ENCODE assay signal across 10 mouse cellular contexts in the genomic region with DNA sequence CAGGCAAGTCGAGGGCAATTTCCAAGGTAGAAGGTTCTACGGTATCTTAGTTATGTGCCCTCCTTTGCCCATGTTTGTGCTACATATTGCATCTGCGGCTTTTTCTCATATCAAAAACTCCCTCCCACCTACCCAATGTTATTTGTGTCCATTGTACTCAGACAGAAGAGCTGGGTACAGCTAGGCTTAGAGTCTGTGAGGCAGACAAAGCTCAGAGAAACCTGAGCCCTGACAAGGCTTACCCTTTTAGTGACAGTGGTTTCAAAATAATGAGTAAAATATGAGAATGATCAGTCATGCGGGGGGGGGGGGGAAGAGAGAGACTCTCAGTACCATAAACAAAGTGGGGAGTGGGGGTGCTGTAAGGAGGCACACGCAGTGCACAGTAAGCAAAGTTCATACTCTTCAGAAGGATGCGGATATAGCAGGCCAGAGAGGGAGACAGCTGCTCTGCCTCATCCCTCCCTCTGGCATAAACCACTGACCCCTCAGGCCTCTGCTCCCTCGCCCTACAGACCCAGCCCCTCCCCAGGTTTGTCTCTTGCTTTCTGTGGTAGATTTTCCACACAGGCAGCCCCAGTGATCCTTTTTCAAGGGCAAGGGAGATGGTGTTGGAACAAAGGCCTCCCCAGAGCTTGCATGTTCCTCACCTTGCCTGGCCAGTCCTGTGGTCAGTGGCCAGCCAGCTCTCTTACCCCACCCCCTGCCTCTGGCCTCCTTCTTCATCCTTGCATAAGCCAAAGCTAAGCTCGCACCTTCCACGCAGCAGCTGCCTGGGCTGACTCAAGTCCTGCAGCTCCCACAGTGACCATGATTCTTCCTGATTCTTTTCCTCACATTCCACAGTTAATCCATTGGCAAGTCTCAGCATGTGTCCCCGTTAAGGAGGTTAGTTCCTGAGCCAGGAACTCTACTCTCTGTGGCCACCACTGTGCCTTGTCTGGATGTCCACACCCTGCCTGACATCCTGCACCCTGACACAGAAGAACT. TPM values are rescaled to one million over a fixed set of nuclear protein-coding genes. Genes with fewer than 3 reads are reported as not detected.
DNase-seq lines count a peak whose midpoint lies in the region; ATAC-seq lines count a peak whose summit lies in the region.
"Had no signal": no experiment of that assay in that cellular context is flagged by ENCODE, and none has a peak within 500 bp of the region (broad histone marks: within the 10 kb centered on the region; RNA-seq: fewer than 3 reads in every experiment).

No protein-coding gene starts in this region.

- H3K9ac ChIP-seq in heart, embryonic 16.5 days (ENCODE audit: low read length), result no peak overlapping the region
- H3K9ac ChIP-seq in stomach, embryonic 16.5 days (ENCODE audit: low read length), result peak overlapping the region; percentile 20; the same call in 1 of the 2 replicates
- H3K9ac ChIP-seq: liver, embryonic 12.5 days had no signal

- peaks cover 4% of the 10 kb centered on the region; the same call in 1 of the 2 replicates for H3K4me1 ChIP-seq in heart, embryonic 16.5 days (ENCODE audit: control insufficient read depth, insufficient read depth, low read length)
- peaks cover 16% of the 10 kb centered on the region for H3K4me1 ChIP-seq in stomach, embryonic 16.5 days (ENCODE audit: control insufficient read depth, insufficient read depth, low read length)

- no peaks in the 10 kb centered on the region for H3K9me3 ChIP-seq in heart, embryonic 16.5 days (replicated peaks; ENCODE audit: control insufficient read depth, low read length)
- no peaks in the 10 kb centered on the region for H3K9me3 ChIP-seq in stomach, embryonic 16.5 days (replicated peaks; ENCODE audit: control insufficient read depth, low read length)
- H3K9me3 ChIP-seq: liver, embryonic 12.5 days had no signal

- peak; percentile 96 for ATAC-seq in frontal cortex, adult (ENCODE audit: low TSS enrichment)
- ATAC-seq in heart, embryonic 16.5 days (replicated peaks; ENCODE audit: extremely low read depth, insufficient read depth, low FRiP score), result peak; percentile 72
- peak; percentile 72 for ATAC-seq in stomach, embryonic 16.5 days (ENCODE audit: insufficient read depth, low FRiP score)
- ATAC-seq in cerebellum, adult (ENCODE audit: insufficient number of reproducible peaks, low FRiP score, low TSS enrichment), result no peak
- ATAC-seq: liver, embryonic 12.5 days had no signal

- DNase-seq in frontal cortex, postnatal 10 days (ENCODE audit: low spot score in 2 of 2), result no peak
- DNase-seq in right cerebral cortex, adult 18-20 months, result peak; percentile 69
- no peak for DNase-seq in right cerebral cortex, postnatal 10 days (ENCODE audit: low spot score in 2 of 2)
- no peak for DNase-seq in adrenal gland, adult 8-10 months

- H3K4me2 ChIP-seq in heart, embryonic 16.5 days (ENCODE audit: low read depth, low read length), result no peak overlapping the region
- H3K4me2 ChIP-seq in stomach, embryonic 16.5 days (ENCODE audit: low read depth, low read length), result no peak overlapping the region
- H3K4me2 ChIP-seq: liver, embryonic 12.5 days had no signal

- no peaks in the 10 kb centered on the region for H3K27me3 ChIP-seq in heart, embryonic 16.5 days (ENCODE audit: control insufficient read depth, insufficient read depth, low read length)
- no peaks in the 10 kb centered on the region for H3K27me3 ChIP-seq in stomach, embryonic 16.5 days (ENCODE audit: control insufficient read depth, insufficient read depth, low read length)
- H3K27me3 ChIP-seq: liver, embryonic 12.5 days had no signal

- H3K27ac ChIP-seq in heart, embryonic 16.5 days (ENCODE audit: low read length), result no peak overlapping the region
- peak overlapping the region; percentile 72 for H3K27ac ChIP-seq in stomach, embryonic 16.5 days (ENCODE audit: low read length)
- H3K27ac ChIP-seq: liver, embryonic 12.5 days had no signal

- 56% methylated on average over 9 of the region's 10 CpGs for WGBS in heart, embryonic 16.5 days
- WGBS in stomach, embryonic 16.5 days, result 47% methylated on average over 10 of the region's 10 CpGs

- H3K4me3 ChIP-seq in heart, embryonic 16.5 days (ENCODE audit: low read length), result no peak overlapping the region
- no peak overlapping the region for H3K4me3 ChIP-seq in stomach, embryonic 16.5 days (replicated peaks; ENCODE audit: low read length)
- H3K4me3 ChIP-seq: liver, embryonic 12.5 days had no signal

- no peaks in the 10 kb centered on the region for H3K36me3 ChIP-seq in heart, embryonic 16.5 days (ENCODE audit: control insufficient read depth, insufficient read depth)
- no peaks in the 10 kb centered on the region for H3K36me3 ChIP-seq in stomach, embryonic 16.5 days (ENCODE audit: control insufficient read depth, insufficient read depth, low read length)
- H3K36me3 ChIP-seq: liver, embryonic 12.5 days had no signal

RNA-seq across cellular contexts. Expression of a gene that starts 35.4 kb away (rescaled TPM):
- polyA plus RNA-seq in heart, embryonic 16.5 days (2015; fragmentation: Nextera tagmentation; extraction: Ambion mirVana), result 5.6 and 6.7 TPM in 2 replicates
- polyA plus RNA-seq in stomach, embryonic 16.5 days (2015; fragmentation: Nextera tagmentation; extraction: Ambion mirVana), result 8.1 and 8.9 TPM in 2 replicates
- 1 to 10 TPM; 5.7 to 9.3 (median 7.5) TPM for total RNA-seq in adrenal gland, adult 8-10 months (2022)

RNA-seq across cellular contexts. Expression of a gene that starts 49.1 kb away (rescaled TPM):
- polyA plus RNA-seq in heart, embryonic 16.5 days (2015; fragmentation: Nextera tagmentation; extraction: Ambion mirVana), result 9.4 and 11.5 TPM in 2 replicates
- polyA plus RNA-seq in stomach, embryonic 16.5 days (2015; fragmentation: Nextera tagmentation; extraction: Ambion mirVana), result 5.0 and 5.7 TPM in 2 replicates
- 1 to 10 TPM; 5.3 to 9.9 (median 6.5) TPM for total RNA-seq in adrenal gland, adult 8-10 months (2022)
- total RNA-seq: neutrophil, adult 5-6 weeks had no signal
